Mouse (Mus musculus) thymus, adult 18-20 months (tissue): ENCODE results near the gene Muc2.
"Not testable (repeated sequence)": the region's sequence is repeated elsewhere in the genome, so short reads cannot be mapped to it uniquely, and the experiment has no call there.

Experiments used
- DNase-seq, 2 experiments: peaks; one replicate each; pipeline ENCODE4 v3.0.0; 2022; ENCODE audit warnings: mixed read lengths in 2 of 2

Gene Muc2

DNA sequence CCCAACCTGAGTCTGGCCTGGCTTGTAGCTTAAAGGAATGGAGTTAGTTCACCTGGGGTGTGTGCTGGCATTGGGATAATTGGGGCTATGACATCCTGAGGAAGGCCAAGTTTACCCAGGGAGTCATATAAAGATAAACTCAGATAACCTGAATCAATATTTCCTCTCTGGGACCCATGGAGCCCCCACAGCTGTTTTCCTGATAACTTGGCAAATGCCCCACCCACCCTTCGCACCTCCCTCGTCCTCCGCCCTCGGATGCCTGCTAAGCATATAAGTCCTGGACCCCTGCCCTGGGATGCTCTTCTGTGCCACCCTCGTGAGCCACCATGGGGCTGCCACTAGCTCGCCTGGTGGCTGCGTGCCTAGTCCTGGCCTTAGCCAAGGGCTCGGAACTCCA, at the start of gene Muc2:
TSS of gene Muc2 (plus strand) at position 301 of the 400 bp plus-strand sequence.
- DNase-seq, result no peak

DNA sequence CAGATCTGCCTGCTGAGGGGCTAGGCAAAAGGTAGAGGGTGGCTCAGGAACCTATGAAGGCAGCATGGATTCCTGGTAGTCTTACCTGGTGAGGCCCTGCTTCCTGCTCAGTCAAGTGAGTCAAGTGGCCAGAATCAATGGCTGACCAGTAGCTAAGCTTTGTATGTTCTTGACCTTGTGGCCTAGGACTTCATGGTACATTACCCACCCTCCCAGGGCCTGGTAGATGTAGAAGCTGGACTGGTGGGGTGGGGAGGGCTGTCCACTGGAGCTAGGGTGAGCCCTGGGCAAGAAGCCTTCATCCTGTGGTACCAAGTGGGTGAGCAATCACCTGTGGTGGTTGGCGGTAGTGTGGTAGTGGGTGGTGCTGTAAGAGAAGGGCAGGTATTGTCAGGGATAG, 47.8 kb upstream of the Muc2 start:
- DNase-seq, result no peak

- DNase-seq, result no peak
Observed at GRCm38 (mm10) chr7:141643160-141643559, 47.0 kb upstream of the Muc2 start.

GRCm38 (mm10) chr7:141647083-141647482, 43.1 kb upstream of the Muc2 start:
- DNase-seq, result no peak

- no peak for DNase-seq
Observed at GRCm38 (mm10) chr7:141647815-141648214, 42.3 kb upstream of the Muc2 start.

DNA sequence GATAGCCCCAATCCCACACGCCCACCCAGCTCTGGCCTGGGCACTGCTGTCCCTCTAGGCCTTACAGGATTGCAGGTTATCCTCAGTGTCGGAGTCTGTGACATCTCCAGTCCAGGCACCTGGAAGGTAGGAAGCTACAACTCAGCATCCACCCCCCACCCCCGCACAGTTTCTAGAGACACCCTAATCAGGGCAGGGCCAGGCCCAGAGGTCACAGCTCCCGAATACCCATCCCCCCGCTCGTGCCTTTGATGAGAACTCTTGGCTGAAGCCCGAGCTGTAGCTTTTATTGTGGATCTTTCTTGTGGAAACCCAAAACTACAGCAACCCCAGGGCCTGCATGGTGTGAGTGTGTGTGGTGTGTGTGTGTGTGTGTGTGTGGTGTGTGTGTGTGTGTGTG, 37.9 kb upstream of the Muc2 start:
- DNase-seq, result no peak

DNA sequence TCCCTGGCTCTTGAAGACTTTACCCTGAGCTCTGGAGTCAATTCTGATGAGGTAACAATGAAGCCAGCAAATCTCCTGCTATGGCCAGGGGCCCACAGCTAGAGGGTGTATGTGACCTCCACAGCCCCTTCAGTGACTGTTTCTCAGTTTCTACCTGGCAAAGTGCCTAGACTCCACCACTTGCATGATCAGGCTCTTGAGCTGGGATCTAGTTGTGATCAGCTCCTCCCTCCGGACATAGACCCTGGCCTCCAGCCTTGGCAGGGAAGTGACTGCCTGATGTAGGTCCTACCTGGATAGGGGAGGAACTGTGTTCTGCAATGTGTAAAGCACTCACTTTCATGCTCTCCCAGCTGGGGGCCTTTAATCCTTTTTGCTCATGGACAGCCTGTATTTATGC, 29.8 kb upstream of the Muc2 start:
- DNase-seq, result no peak

GRCm38 (mm10) chr7:141661481-141661880, 28.7 kb upstream of the Muc2 start:
- DNase-seq, result no peak

GRCm38 (mm10) chr7:141662223-141662622, 27.9 kb upstream of the Muc2 start:
- DNase-seq, result no peak

DNA sequence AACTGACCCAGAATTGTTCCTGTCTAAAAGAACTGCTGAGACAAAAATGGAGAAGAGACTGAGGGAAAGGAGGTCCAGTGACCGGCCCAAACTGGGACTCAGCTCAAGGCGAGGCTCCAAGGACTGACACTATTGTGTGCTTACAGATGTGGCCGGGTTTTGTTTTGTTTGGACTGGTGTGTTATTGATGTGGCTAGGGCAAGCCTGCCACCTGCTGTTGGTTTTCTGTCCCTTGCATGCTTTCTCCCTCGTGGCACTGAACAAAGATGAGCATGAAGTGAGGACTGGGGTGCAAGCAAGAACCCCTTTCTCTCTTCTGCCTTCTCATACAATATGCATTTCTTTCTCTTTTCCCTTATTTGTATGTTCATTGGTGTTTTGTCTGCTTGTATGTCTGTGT, 23.9 kb upstream of the Muc2 start:
- no peak for DNase-seq

- DNase-seq, result not testable (repeated sequence)
Observed at GRCm38 (mm10) chr7:141669097-141669496, 21.0 kb upstream of the Muc2 start.

DNA sequence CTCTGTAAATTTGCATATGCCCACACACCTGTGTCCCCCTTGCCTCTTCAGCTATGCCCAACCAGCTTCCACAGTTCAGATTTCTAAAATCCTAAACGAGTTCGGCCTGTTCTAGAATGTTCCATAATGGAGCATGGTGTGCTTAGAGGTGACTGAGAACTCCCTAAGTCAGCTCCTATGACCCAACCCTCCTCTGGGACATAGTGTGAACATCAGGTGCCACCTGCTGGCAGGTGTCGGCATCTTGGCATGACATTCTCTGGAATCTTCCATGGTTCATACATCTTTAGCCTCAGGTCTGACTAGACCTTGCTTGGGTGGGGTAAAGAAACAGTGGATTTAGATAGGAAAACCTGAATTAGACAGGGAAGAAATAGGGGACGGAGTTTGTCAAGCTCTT, 19.1 kb upstream of the Muc2 start:
- no peak for DNase-seq

DNA sequence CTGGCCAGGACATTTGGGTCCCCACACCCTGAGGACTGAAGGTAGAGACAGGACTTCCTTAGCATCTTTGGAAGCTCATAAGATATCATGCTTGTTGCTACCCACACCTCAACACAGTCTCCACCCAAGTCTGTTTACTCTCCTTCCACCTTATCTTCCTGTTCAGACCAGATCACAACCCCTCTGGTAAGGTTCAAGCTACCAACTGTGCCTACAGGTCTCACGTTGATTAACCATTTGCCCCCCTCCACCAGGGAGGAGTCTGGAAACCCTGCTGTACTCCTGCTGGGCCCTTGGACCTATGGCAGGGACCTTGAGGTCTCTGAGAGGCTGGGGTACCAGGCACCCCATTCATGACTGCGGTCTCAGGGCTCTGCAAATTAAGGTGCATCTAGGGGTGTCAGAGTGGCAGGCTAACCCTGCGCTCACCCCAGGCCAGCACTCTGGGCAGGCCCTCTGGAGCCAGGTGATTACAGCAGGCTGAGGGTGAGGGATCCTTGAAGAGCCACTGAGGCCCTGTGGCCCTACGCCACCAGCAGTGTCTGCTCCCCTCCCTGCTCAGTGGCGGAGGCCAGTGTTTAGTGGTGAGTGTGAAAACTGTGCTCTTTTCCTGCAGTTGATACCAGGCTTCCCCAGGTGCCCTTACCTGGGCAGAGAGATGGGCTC, 18.4 kb upstream of the Muc2 start:
- DNase-seq, result no peak

DNA sequence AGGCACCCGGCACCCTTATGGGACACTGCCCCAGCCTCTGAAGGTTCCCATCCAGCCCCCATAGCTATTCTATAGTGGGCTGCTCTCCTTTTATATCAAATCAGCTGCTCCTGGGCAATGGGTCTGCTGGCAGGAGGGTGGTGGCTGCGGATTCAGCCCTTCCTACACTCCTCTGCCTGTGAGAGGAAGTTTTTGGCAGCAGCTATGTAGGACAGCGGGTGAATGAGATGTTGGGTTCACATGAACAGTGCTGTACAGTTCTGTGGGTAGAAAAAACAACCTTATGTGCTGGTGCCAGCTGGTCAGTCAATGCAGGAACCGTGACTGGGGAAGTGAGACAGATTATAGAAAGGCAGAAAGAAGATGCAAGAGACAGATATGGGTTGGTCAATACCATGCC, 11.2 kb upstream of the Muc2 start:
- no peak for DNase-seq

GRCm38 (mm10) chr7:141687330-141687729, 2.8 kb upstream of the Muc2 start:
- no peak for DNase-seq

- DNase-seq, result no peak
Observed at GRCm38 (mm10) chr7:141693591-141694273, 3.6 kb downstream of the Muc2 start.

DNA sequence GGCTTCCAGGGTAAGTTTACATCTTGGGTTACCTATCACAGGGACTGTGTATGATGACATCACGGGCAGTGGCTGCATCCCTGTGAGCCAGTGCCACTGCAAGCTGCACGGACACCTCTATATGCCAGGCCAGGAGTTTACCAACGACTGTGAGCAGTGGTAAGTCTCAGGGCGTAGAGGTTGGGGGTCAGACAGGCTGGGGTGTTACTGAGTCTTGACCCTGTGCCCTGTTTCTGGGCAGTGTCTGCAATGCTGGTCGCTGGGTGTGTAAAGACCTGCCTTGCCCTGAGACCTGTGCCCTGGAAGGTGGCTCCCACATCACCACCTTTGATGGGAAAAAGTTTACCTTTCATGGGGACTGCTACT, 4.1 kb downstream of the Muc2 start:
- DNase-seq, result no peak

- no peak for DNase-seq
Observed at GRCm38 (mm10) chr7:141696538-141696937, 6.4 kb downstream of the Muc2 start.

- DNase-seq, result no peak
Observed at GRCm38 (mm10) chr7:141699556-141700220, 9.5 kb downstream of the Muc2 start.

GRCm38 (mm10) chr7:141747451-141748100, 57.4 kb downstream of the Muc2 start:
- no peak for DNase-seq

DNA sequence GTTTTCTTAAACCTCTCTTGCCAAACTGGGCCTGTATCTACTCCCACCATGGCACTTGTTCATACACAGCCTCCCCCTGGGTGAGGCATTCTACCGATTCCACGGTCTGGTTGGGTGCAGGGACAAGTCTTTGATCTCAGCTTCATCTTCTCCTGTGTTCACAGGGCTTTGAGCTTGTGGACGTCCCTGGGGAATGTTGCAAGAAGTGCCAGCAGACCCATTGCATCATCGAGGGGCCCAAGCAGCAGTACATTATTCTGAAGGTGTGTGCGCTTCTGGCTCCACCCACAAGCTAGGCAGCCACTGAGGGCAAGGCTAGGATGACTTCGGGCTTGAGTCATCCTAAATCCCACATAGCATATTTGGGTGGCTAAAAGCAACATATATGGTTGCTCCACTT, 62.4 kb downstream of the Muc2 start:
- DNase-seq, result no peak

- DNase-seq, result no peak
Observed at GRCm38 (mm10) chr7:141755831-141756230, 65.7 kb downstream of the Muc2 start.

DNA sequence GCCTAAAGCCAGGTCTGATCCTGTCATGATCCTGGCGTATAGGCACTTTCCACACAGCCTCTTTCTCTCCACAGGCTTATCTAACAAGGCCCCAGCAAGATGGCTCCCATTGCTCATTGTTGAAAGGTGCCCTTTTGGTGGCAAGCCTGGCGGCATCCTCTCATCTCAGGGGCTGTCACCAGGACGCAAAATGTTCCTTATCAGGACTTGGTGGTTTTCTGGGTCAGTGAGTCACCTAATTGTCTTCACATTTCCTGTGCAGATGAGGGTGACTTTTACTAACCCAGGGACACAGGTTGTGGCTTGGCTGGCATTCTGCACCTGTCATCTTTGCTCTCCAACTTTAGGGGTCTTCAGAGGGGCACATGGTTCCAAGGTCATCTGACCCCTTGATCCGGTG, 68.2 kb downstream of the Muc2 start:
- DNase-seq, result no peak

DNA sequence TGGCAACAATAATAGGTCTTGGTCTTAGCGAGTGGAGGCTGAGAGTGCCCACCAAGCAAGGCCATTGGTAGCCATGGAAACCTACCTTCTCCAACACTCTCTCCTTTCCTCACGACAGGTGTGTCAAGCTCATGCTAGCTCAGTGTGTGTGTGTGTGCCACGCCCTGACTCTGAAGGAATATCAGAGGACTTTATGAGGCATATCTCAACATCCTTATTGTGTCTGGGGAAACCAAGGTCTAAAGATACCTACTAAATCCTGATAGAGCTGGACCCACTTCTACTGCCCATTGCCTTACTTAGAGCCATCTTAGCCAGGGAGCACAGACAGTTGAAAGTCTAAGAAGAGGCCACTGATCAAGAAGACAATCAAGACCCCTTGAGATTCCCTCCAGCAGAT, 80.4 kb downstream of the Muc2 start:
- no peak for DNase-seq
